Mouse (Mus musculus) spleen, postnatal 10 days (tissue): ENCODE measurements at regions not wholly inside any gene's neighbourhood (a gene's known extent, or its start where the extent isn't known, plus 50 kb on each side); places are given as distances from the start of the nearest gene placed in this dataset.
"Not testable (repeated sequence)": the region's sequence is repeated elsewhere in the genome, so short reads cannot be mapped to it uniquely, and the experiment has no call there.

Experiments
- DNase-seq, 2 experiments: peaks; one replicate each; pipeline ENCODE4 v3.0.0; 2021 to 2022; ENCODE audit warnings: low spot score in 2 of 2

GRCm38 (mm10) chr9:41914611-41915010 lies 209.5 kb downstream of the Sorl1 start:
- no peak for DNase-seq

- DNase-seq, result no peak
Measured at GRCm38 (mm10) chr9:41913911-41914310, 210.2 kb downstream of the Sorl1 start.

- no peak for DNase-seq
Measured at GRCm38 (mm10) chr9:41912482-41912881, 211.6 kb downstream of the Sorl1 start.

GRCm38 (mm10) chr9:41900606-41900974 lies 223.5 kb downstream of the Sorl1 start:
- no peak for DNase-seq

GRCm38 (mm10) chr9:41899766-41900605 lies 224.1 kb downstream of the Sorl1 start:
- DNase-seq, result no peak

- DNase-seq, result no peak
Measured at GRCm38 (mm10) chr9:41895106-41895505, 229.0 kb downstream of the Sorl1 start.

GRCm38 (mm10) chr9:41892841-41893240 lies 231.3 kb downstream of the Sorl1 start:
- DNase-seq, result no peak

- DNase-seq, result no peak
Measured at GRCm38 (mm10) chr9:41891206-41891605, 232.9 kb downstream of the Sorl1 start.

GRCm38 (mm10) chr9:41890273-41891141 lies 233.6 kb downstream of the Sorl1 start:
- peak in 1 of 2 experiments; percentile 12 for DNase-seq

GRCm38 (mm10) chr9:41889568-41890272 lies 234.4 kb downstream of the Sorl1 start:
- no peak for DNase-seq

- DNase-seq, result no peak
Measured at GRCm38 (mm10) chr9:41888616-41889150, 235.4 kb downstream of the Sorl1 start.

- not testable (repeated sequence) for DNase-seq
Measured at GRCm38 (mm10) chr9:41886456-41886855, 237.6 kb downstream of the Sorl1 start.

GRCm38 (mm10) chr9:41880457-41880856 lies 243.6 kb downstream of the Sorl1 start:
- DNase-seq, result no peak

GRCm38 (mm10) chr9:41879080-41879479 lies 245.0 kb downstream of the Sorl1 start:
- no peak for DNase-seq

GRCm38 (mm10) chr9:41861136-41861535 lies 263.0 kb downstream of the Sorl1 start:
- no peak for DNase-seq

- DNase-seq, result peak in 1 of 2 experiments; percentile 21
Measured at GRCm38 (mm10) chr9:41860681-41861080, 263.4 kb downstream of the Sorl1 start.

- DNase-seq, result no peak
Measured at GRCm38 (mm10) chr9:41859780-41860179, 264.3 kb downstream of the Sorl1 start.

GRCm38 (mm10) chr9:41852099-41852498 lies 272.0 kb downstream of the Sorl1 start:
- no peak for DNase-seq

- DNase-seq, result no peak
Measured at GRCm38 (mm10) chr9:41849628-41850326, 274.3 kb downstream of the Sorl1 start.

- DNase-seq, result no peak
Measured at GRCm38 (mm10) chr9:41844616-41845015, 279.5 kb downstream of the Sorl1 start.
